Mouse (Mus musculus): ENCODE data around the gene Nup210.
"Not testable (repeated sequence)": the region's sequence is repeated elsewhere in the genome, so short reads cannot be mapped to it uniquely, and the experiment has no call there.

Nup210 gene

GRCm38 (mm10) chr6:91104765-91105399 is 11.7 kb downstream of the Nup210 start:
- no peak for DNase-seq (ENCODE audit: extremely low read depth, low read depth)

DNA sequence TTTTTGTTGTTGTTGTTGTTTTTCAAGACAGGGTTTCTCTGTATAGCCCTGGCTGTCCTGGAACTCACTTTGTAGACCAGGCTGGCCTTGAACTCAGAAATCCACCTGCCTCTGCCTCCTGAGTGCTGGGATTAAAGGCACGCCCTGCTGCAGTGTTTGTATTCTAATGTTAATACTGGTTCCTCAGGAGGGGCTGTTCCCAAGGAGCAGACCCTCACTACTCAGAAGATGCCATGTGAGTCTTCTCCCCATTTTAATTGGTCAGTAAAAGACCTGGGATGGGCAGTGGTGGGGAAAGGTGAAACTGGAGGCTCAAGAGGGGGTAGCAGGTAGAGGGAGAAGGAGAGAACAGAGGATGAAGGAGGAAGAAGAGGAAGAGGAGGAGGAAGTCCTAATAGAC is 13.2 kb downstream of the Nup210 start:
- not testable (repeated sequence) for DNase-seq (ENCODE audit: extremely low read depth, low read depth)

DNA sequence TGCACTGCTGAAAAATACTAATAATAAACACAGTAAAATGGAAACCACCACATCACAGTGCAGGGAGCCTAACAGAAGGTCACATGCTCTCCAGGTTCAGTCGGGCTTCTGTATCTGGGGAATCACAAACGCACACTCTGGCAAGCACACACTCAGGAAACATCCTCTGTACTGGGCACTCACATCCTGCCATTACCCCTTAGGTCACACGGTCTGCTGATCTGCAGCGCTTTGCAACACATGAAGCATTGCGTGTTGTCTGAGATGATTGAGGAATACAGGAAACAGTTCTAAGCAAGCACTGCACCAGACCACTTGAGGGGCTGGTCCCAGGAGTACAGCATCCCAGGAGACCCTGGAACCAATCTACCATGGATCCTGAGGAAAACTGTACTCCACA is 16.0 kb downstream of the Nup210 start:
- no peak for DNase-seq (ENCODE audit: extremely low read depth, low read depth)

GRCm38 (mm10) chr6:91097879-91098278 is 18.8 kb downstream of the Nup210 start:
- no peak for DNase-seq (ENCODE audit: extremely low read depth, low read depth)

- DNase-seq (ENCODE audit: extremely low read depth, low read depth), result no peak
These were observed 21.5 kb downstream of the Nup210 start for GRCm38 (mm10) chr6:91095072-91095601.

GRCm38 (mm10) chr6:91092216-91092899 is 24.3 kb downstream of the Nup210 start:
- no peak for DNase-seq (ENCODE audit: extremely low read depth, low read depth)

- DNase-seq (ENCODE audit: extremely low read depth, low read depth), result peak; percentile 26
These were observed 31.3 kb downstream of the Nup210 start for GRCm38 (mm10) chr6:91085114-91085892.

GRCm38 (mm10) chr6:91080033-91080432 is 36.6 kb downstream of the Nup210 start:
- DNase-seq (ENCODE audit: extremely low read depth, low read depth), result no peak

- DNase-seq (ENCODE audit: extremely low read depth, low read depth), result no peak
These were observed 40.4 kb downstream of the Nup210 start for GRCm38 (mm10) chr6:91076249-91076648.

DNA sequence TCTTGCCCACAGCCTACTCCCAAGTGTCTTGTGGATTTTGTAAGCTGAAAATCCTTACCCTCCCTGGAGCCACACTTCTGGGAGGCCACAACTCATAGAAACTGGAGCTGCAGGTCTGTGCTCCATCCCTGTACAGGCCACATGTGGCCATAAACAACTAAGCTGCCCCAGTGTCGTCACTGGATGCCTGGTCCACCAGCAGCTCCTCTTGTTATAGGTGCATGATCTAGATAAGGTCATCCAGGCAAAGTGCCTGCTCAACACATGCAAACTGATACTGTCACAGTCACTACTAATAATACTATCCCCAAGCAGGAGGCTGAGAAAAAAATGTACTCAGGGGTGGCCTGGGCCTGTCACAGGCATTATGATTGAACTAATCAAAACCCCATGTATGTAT is 48.1 kb downstream of the Nup210 start:
- DNase-seq (ENCODE audit: extremely low read depth, low read depth), result no peak

DNA sequence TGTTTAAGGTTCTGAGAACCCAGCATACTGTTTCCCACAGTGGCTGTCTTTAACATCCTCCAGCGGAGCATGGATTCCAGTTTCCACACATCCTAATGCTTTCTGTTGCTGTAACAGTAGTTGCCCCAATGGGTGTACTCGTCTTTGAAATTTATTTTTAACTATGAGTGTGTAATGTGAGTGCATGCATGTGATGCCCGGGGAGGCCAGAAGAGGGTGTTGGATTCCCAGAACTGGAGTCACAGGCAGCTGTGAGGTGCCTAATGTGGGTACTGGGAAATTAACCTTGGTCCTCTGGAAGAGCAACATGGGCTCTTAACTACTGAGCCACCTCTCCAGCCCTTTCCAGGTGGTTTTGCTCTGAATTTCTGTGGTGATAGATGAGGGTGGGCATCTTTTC is 49.6 kb downstream of the Nup210 start:
- DNase-seq (ENCODE audit: extremely low read depth, low read depth), result no peak

GRCm38 (mm10) chr6:91061296-91061695 is 55.3 kb downstream of the Nup210 start:
- DNase-seq (ENCODE audit: extremely low read depth, low read depth), result no peak

- no peak for DNase-seq (ENCODE audit: extremely low read depth, low read depth)
These were observed 56.9 kb downstream of the Nup210 start for GRCm38 (mm10) chr6:91059711-91060110.

- DNase-seq (ENCODE audit: extremely low read depth, low read depth), result no peak
These were observed 58.6 kb downstream of the Nup210 start for GRCm38 (mm10) chr6:91057989-91058388.

DNA sequence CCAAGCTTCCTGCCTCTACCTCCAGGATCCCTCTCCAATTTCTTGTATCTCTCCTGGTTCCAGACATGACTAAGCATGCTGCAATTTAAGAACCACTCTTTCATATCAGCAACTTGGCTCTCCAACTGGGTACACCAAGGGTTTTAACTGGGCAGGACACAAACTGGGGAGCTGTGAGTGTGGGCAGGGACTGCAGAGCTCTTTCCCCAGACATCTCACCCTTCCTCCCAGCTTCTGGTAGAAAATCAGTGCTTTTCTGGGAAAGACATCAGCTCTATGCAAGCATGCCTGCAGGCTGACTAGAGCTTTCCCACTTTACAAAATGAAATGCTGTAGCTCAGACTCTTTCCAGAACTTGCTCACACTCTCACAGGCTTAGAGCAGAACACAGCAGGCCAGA is 60.3 kb downstream of the Nup210 start:
- DNase-seq (ENCODE audit: extremely low read depth, low read depth), result no peak

GRCm38 (mm10) chr6:91052572-91052971 is 64.1 kb downstream of the Nup210 start:
- DNase-seq (ENCODE audit: extremely low read depth, low read depth), result no peak

- DNase-seq (ENCODE audit: extremely low read depth, low read depth), result peak; percentile 16
These were observed 68.6 kb downstream of the Nup210 start for GRCm38 (mm10) chr6:91048019-91048418.

DNA sequence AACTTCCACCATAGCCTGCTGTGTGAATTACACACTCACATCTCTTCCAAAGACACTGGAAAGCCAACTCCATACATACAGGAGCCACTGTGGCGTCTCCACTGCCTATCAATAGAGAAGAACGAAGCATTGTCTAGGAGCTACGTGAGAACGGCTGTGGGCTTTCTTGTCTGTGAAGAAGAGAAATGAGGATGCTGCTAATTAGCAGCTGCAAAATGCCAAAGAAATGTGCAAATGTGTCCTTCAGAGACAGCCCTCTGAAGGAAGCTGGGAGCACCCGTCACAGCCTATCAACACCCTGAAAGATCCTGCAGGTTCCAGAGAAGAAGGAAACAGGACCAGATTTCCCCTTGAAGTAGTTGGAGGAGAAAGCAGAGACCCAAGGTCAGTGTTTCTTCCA is 69.2 kb downstream of the Nup210 start:
- DNase-seq (ENCODE audit: extremely low read depth, low read depth), result no peak

GRCm38 (mm10) chr6:91046184-91046583 is 70.4 kb downstream of the Nup210 start:
- DNase-seq (ENCODE audit: extremely low read depth, low read depth), result no peak

DNA sequence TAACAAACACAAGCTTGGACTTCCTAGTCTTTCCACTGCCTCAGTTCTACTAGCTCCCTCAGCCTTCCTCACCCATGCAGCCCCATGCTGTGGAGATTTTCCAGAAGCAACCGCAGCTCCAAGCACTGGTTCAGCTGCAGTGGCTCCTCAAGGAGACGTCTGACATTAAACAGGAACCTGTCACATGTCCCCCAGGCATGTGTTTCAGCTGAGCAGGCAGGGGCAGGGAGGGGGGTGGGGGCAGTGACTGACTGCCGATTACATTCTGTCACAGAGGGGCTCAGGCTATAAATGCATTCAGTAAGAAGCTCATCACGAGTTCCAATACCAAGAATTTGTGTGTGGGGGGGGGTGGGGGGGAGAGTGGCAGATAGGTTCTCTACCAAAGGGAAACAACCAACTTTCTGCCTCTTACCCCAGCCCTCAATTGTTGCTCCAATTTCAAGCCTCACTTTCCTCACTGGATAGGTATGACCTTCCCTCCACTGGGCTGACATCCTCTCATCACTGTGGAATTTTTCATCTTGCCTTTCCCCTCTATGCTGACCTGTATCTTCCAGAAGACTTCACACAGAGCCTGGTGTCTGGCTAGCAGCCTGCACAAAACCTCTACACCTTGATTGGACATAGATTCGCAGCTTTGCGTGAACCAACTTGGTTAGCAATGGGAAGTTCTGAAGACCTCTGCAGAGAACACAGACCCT is 71.8 kb downstream of the Nup210 start:
- no peak for DNase-seq (ENCODE audit: extremely low read depth, low read depth)

DNA sequence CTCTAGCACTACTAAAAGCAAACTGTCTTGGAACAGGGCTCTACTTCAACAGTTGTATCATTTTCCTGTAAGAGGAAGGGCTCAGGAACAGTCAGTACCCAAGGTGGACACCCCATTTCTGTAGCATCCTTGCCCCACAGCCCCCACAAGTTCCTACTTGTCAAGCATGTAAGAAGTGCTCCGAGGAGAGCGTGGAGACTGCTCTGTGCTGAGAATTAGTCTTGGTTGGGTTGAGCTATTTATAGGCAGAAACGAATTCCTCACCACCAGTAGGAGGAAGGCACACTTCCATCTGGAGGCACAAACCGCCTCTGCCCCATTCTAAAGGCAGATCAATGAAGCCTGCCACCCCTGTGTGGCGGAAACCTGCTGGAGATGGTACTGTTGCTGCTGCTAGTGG is 75.3 kb downstream of the Nup210 start:
- DNase-seq (ENCODE audit: extremely low read depth, low read depth), result no peak

DNA sequence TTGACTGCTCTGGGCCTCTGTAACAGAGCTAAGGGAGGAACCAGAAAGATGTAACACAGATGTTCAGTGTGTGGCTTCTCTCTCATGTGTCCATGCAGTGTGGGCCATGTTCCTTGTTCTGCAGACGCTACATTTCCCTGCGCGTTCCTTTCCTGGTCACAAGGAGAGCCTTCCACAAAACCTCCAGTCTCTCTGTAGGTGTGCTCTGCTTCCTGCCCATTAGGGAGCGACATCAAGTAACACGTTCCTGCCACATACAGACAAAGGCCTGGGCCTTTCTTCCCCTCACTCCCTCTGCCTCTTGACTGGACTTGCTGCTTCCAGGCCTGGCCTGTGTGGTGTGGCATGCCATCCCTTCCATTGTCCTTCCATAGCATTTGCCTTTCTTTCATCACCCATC is 88.4 kb downstream of the Nup210 start:
- DNase-seq (ENCODE audit: extremely low read depth, low read depth), result no peak

All from MEL-GATA-1-ER (cell line).